Mouse (Mus musculus) frontal cortex, postnatal 36 days (tissue): Measurements from ENCODE around the gene Sppl2c.

Source experiments
- DNase-seq, 2 experiments: peaks; one replicate each; pipeline ENCODE4 v3.0.0; 2022; ENCODE audit warnings: low spot score in 2 of 2

The Sppl2c gene

DNA sequence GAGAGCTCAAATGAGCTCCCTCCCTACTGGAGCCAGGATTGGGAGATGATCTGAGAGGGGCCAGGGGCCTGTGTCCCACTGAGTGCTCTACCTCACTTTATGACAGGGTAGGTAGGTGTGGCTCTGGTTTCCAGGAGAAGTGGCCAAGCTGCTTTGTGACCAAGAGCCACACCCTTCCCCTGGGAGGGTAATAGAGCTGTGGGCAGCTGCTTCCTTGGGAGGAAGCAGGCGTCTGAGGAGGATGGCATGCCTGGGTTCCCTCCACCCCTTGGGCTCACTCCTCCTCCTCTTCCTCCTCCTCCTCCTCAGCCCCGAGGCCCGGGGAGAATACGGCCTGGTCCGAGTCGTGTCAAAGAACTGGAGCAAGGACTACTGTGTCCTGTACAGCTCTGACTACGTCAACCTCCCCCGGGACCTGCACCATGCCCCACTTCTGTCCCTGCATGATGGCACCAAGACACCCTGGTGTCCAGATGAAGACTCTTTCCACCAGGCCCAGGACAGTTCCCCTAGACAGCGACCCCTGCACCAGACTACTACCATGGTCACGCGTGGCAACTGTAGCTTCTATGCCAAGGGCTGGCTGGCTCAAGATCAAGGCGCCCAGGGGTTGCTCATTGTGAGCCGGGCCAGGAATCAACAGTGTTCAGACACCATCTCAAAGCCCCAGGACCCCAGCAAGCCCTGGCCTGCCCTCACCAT lies at the start of gene Sppl2c:
Gene Sppl2c (plus strand): TSS at position 193 of the 702 bp plus-strand sequence.
- DNase-seq: no peak

DNA sequence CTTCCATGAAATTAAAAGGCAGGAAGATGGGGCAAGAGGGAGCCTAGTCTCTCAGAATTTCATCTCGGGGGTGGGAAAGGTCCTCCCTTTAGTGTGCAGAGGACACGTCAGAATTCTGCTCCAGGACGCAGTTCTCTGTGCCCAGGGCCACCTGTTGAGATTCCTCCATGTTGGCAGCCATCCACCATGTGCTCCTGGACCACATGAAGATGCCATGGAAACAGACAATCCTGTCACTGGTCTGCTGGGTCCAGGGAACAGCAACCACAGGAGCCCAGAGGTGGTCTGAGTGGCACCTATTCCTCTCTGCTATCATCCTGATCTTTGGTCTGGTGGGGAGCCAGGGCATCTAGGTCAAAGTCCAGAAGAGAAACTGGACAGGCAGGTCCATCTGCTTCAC lies 47.2 kb upstream of the Sppl2c start:
- DNase-seq: no peak

DNA sequence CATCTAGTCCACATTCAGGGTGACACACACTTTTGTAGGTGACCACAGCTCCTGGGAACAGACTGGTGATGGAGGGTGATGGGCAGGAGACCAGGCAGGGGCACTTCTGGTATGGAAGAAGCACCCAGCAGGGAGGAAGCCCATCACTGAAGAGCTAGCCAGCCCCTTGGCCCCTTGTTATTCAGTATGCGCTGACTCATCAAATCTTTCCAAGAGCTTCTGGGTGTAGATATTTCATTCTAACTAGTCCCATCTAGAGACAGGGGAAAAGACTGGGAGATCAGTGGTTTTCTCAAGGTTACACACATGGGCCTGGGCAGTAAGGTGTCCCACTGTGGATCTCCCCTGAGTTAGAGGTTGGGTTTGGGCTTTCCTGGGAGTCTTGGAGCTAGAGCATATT lies 41.2 kb upstream of the Sppl2c start:
- DNase-seq: no peak

DNA sequence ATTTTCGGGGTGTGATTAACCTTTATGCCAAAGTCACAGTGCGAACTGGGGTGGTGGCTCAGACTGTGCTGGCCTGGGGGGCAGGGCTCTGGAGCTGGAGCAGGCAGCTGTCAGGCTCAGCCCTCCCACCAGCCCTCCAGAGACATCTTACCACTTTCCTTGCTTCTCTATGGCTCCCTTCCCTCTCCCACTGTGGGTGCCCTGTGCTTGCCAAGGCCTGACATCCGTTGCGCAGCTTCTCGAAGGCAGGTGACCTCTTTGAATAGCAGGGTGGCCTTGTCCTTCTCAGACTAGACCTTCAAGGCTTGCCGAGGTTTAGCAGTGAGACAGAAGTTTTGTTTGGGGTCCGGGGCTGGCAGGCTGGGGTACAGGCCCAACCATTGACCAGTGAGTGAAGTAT lies 37.3 kb upstream of the Sppl2c start:
- no peak for DNase-seq

DNA sequence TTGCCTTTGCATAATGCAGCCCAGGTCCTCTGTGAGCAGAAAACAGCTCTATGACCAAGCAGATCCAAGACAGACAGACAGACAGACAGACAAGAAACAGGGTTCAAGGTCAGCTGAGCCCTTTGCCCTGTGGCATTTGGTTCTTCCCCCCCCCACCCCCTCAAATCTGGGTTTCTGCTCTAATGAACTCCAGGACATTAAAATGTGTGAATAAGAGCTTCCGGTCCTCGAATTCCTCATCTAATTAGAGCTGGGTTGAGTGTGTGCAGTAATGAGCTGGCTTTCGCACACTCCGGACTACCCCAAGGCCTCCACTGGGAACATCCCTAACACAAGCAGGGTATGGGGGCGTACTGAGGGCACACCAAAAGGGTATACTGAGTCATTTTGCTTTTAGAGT lies 35.2 kb upstream of the Sppl2c start:
- DNase-seq: no peak

DNA sequence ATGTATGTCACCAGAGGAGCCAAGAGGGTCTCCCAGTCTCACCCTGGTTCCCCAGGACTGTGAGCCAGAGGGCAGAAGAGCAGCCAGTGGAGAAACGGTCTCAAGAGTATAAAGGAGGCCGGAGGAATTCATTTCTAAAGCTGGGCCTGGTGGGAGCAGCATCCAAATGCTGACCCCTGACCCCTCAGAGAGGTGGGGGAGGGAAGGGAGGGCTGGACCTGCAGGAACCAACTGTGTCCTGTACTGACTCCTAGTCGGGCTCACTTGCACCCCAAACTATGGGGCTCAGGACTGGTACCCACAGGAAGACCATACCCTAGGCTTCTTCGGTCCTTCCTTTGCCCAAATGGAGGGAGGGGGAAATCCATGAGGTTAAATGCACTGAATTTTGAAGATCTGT lies 31.8 kb upstream of the Sppl2c start:
- DNase-seq: no peak

DNA sequence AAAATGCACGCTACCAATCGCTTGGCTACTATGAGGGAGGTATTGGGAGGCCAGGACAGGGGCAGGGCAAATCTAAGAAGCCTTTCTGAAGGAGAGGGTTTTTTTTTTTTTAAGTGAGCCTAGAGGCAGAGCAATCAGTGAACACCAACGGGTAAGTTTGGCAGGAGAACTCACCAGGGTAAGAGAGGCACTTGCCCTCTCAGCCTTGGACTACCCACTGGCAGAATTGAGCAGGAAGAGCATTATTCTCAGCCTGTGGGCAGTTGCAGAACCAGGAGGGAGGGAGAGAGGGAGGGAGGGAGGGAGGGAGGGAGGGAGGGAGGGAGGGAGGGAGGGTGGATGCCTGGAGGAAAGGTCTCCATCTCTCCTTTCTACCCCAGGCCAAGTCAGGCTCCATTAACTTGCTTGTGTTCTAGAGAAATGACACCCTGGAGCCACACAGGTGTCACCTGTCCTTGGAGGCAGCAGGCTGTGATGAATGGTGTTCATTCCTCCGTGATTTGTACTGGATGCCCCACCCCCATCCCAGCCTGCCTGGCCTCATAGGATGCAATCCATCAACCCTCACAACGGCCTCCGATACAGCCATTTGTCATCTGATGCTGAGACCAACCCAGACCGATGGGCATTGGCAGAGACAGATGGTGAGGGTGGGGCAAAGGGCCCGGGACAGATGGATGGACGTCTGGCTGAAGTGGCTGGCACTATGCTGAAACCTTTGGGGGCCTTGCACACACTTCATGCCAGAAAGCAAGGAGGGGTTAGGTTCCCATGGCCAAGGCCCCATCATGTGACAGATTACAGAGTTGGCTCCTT lies 31.1 kb upstream of the Sppl2c start:
- no peak for DNase-seq

DNA sequence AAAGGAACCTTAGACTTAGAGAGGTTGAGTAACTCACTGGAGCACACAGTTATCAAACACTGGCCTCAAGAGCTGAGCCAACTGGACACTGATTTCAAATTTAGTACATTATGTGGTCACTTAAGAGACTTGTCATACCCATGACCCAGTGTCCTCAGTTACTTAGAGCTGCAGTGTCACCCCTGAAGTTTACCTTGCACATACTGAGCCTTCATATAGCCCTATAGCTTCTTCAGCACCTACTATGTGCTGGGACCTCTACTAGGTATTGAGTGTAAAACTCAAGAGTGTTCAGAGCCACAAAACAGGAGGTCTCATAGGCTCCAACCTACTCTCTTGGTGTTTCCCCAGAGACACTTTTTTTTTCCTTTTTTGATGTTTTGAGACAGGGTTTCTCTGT lies 30.2 kb upstream of the Sppl2c start:
- DNase-seq: no peak

DNA sequence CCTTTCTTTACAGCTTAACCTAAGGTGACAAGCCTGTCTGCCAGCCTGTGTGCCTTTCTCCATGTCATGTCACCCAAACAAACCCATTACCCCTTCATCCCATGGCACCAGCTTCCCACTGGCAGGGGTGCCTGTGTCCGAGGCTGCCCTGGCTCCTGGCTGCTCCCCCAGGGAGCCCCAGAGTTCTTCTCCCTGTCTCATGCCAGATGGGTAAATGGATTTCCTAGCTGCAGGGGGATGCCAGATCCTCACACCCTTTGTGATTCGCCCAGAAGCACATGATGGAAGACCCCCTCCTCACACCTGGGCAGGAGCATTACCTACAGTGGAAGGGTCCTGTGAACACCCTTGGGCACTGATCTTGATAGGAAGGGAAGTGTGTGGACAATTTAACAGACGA lies 29.7 kb upstream of the Sppl2c start:
- DNase-seq: no peak

DNA sequence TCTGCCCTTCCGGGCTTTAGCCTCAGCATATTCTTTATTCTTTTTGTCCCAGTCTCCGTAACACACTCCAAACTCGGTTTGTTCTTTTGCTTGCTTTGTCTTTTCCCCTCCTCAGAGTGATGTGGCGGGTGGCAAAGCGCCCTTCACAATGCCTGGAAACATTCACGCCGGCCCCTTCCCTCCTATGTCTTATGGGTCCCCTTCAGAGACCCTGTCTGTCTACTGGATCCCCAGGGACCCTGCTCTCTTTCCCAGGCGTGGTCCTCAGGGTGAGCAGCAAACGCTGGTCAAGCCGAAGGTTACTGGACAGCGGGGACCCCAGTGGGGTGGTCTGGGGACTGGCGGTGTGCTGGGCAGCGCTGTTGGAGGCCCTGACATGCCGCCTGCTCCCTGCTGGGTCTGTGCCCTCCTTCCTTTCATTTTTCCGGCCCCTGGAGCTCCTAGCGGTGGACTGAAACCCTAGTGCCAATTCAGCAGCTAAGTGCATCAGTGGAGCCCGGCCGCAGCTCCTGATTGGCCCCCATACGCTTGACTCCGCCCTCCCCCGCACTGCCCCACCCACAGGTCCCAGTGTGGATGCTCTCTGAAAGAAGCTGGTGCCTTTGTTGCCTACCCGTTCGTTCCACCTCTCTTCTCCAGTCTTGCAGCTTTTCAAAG lies 28.4 kb upstream of the Sppl2c start:
- DNase-seq: peak; percentile 83 to 85

DNA sequence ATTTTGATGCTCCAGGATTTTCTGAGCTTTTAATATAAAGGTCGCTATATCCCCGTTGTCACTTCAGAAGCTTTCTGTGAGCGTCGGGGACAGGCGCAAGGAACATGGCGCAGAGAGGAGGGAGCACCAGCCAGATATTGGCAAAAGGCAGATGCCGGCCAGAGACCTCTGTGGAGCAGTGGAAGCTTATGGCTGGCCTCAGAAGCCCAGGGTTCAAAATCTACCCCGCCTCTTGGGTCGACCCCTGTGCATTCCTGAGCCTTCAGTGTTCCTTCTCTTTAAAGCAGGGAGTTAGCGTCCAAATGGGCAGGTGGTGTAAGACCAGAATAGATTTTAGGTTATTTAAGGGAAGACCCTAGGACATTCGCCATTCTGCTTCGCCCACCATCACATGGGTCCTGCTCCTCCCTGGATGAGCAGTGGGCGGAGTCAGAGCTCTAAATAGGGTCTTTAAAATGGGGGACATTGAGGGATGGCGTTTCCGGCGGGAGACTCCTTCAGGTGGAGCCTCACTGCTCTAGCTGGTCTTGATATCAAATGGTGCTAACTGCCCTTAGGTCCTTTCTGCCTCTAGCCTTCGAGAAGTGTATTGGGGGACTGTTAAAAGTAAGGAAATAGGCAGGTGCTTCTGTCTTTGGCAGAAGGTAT lies 27.7 kb upstream of the Sppl2c start:
- no peak for DNase-seq

DNA sequence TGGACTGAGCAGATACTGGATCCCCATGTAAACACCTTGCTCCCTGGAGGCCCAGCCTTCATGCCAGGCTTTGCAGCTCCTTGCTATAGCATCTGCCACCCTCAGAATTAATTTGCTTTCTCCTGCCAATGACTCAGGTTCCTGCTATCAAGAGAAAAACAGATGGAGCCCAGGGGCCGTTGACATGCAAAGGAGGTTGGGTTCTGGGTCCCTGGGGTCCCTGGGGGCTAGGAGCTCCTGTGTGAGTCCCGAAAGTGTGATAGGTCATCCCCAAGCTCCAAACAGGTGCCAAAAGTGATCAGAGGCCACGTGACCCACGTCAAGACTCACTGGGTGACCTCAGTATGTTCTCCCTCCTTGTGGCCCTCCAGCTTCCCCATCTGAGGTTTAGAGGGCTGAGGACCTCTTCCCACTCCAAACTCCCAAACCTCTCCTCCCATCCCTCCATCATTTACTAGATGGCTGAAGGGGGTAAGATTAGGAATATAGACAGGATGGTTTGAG lies 26.3 kb upstream of the Sppl2c start:
- no peak for DNase-seq

DNA sequence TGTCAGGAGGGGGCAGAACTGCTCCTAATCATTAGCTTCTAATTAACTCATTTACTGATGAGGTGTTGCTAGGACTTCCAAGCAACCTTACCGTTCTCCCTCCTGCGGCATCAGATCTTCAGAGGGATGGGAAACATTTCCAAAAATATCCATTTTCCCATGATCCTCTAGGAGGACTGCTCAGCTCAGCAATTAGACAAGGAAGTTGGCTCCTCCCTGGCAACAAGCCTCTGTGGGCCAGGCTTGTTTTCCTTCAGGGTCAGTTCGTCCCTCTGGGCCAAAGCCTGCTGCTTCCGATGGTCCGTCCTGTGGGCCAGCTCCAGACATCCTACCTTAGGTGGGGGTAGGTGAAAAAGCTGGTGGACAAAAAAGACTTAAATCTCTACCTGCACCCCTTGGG lies 25.0 kb upstream of the Sppl2c start:
- no peak for DNase-seq

DNA sequence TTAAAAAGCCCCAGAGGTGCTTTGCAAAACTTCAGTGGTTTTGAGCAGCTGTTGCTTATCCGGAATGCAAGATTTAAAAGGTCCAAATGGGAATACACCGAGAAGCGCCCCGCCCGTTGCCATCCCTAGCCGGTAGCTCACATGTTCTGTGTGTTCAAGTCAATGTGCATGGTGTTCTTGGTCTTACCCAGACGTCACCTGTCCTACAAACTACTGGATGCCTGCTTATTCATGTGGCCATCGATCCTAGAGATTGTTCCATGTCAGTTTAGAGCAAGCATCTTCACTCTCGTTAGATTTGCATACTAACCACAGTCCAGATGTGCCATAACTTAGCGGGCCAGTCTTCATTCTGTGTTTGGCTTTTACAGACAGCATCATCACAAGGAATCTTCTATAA lies 21.9 kb upstream of the Sppl2c start:
- no peak for DNase-seq

DNA sequence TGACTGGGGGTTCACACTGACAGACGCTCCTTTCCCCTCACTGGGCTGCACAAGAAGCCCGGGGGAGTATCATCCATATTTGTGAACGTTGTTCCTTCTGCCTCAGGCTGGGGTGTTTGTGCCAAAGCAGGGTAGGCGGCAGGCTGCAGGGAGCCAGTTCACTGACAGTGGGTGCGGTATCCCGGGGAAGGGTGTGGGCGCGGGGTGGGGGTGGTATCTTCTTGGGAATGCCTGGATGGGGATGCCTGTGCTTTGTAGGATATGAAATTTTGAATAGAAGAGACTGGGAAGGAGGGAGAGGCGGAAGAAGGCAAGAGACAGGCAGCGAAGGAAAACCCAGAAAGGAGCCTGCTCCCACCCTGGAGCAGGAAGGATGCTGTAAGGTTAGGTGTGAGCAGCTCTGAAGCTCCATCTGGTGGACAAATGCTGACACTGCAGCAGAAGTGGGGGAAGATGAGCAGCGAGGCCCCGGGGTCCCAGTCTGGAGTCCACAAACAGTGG lies 14.8 kb upstream of the Sppl2c start:
- peak; percentile 77 to 85 for DNase-seq

DNA sequence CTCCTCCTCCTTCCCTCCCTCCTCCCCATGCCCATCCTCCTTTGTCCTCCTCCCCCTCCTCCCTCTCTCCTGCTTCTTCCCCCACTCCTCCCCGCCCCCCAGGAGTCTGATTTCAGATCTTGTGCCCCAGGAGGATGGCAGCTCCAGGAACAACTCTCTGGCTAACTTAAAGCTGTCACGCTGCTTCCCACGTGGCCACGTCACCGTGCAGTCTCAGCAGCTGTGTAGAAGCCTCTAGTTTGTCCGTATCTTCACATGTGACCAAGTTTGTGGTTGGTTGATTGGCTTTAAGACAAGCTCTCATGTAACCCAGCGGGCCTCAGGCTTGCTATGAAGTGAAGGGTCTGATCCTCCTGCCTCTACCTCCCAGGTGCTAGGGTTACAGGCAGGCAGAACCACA lies 7.2 kb upstream of the Sppl2c start:
- DNase-seq: no peak

DNA sequence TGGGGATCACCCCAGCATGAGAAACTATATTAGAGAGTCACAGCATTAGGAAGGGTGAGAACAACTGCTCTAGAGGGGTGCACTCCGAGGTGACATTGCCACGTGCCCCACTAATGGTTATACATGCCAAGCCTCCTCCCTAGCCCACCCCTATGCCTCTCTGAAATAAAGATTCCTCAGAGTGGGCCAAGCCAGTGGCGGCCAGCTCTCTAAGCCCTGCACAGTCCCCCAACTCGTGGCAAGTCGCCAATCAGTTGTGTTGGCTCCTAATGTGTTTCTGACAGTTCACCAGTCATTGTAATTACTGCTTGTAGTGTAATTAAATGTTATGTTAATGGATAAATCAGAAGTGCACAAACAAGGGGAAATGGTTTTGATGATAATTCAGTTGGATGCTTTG lies 6.3 kb upstream of the Sppl2c start:
- DNase-seq: no peak

DNA sequence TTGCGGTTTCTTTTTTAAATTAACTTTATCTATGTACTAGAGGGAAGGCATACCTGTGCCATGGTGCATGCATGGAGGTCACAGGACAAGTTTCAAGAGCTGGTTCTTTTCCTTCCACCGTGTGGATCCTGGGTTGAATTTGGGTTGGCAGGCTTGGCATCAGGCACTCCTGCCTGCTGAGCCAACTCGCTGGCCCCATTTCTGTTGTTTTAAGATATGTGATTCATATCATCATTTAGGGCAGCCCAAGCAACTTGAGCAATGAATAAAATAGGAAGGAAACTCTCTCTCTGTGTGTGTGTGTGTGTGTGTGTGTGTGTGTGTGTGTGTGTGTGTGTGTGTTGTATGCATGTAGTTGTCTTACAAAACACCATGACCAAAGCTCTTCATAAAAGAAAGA lies 4.0 kb upstream of the Sppl2c start:
- no peak for DNase-seq

DNA sequence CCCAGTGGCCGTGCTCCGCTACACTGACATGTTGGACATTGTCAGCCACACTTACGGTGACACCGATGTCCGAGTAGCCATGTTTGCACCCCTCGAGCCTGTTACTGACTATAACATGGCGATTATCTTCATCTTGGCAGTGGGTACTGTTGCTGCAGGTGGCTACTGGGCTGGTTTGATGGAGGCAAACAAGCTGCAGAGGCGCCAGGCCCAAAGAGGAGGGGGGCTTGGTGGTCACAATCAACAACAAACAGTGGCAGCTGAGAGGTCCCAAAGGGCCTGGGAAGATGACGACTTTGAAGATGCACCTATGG lies 667 bp downstream of the Sppl2c start:
- DNase-seq: no peak

DNA sequence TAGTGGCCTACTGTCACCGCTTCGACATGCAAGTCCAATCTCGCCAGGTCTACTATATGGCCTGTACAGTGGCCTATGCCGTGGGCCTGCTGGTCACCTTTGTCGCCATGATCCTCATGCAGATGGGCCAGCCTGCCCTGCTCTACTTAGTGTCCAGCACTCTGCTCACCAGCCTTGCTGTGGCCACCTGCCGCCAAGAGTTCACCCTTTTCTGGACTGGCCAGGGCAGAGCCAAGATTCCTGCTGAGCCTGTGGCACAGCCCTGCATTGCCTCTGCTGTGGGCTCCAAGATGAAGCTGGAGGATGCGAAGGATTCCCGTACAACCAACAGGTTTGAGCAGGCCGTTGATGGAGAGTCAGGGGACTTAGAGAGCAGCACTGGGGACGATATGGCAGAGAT lies 1.6 kb downstream of the Sppl2c start:
- DNase-seq: no peak

DNA sequence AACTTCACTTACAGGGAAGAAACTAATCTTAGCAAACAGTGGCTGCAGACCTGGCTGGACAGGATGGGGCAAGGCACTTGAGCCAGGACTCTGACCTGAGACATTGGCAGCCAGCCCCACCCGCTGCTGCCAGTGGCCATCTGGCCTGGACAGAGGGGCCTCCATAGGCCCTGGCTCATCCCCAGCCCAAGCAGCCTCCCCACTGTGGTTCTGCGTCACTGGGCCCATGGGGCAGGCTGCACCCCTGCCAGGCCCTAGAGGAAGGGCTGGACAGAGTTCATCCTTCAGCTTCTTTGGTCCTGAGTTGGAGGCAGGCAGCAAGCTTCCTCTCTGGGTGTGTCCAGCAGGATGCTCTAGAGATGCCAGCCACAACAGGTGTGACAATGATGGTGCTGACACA lies 3.9 kb downstream of the Sppl2c start:
- DNase-seq: no peak

DNA sequence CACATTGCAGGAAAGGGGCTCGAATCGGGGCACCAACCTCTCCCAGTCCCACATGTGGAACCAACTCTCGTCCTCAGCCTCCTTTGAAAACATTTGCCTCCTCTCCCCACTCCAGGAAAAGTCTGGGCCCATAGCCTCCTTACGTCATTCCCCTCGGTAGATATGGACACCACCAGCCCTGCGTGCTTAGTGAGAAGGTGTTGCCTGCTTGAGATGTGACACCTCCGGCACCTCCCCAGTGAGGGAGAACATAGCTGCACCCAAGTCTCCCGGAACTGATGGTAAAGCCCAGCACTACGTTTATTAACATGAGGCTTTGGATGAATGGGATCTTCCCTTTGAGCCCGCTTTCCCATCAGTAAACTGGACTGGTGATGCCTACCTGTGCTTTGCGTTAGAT lies 9.3 kb downstream of the Sppl2c start:
- no peak for DNase-seq
